ENCODE assay signal across 23 mouse cellular contexts in genomic region chr11:85691285-85691684, GRCm38 (mm10).
"Had no signal": no experiment of that assay in that cellular context is flagged by ENCODE, and none has a peak within 500 bp of the region (broad histone marks: within the 10 kb centered on the region; RNA-seq: fewer than 3 reads in every experiment).

No protein-coding gene starts in this region.

- H3K36me3 ChIP-seq: kidney, embryonic 15.5 days; limb, embryonic 12.5 days; limb, embryonic 15.5 days; lung, embryonic 15.5 days; midbrain, embryonic 12.5 days; midbrain, embryonic 15.5 days; neural tube, embryonic 13.5 days had no signal

- H3K27ac ChIP-seq: kidney, embryonic 15.5 days; left cerebral cortex, adult 2 months; limb, embryonic 12.5 days; limb, embryonic 15.5 days; liver, embryonic 14.5 days; lung, embryonic 15.5 days; macrophage; midbrain, embryonic 12.5 days; midbrain, embryonic 15.5 days; neural tube, embryonic 13.5 days had no signal

- ATAC-seq: midbrain, embryonic 15.5 days had no signal

- H3K4me3 ChIP-seq: kidney, embryonic 15.5 days; left cerebral cortex, adult 2 months; limb, embryonic 12.5 days; limb, embryonic 15.5 days; lung, embryonic 15.5 days; midbrain, embryonic 12.5 days; midbrain, embryonic 15.5 days; myocyte; neural tube, embryonic 13.5 days had no signal

- H3K27me3 ChIP-seq: limb, embryonic 15.5 days; lung, embryonic 15.5 days; midbrain, embryonic 15.5 days; neural tube, embryonic 13.5 days had no signal

- DNase-seq: kidney, adult 11 months; kidney, adult 8-10 months; kidney, postnatal 10 days; kidney, postnatal 36 days; layer of hippocampus, postnatal 36 days; lung, adult 18-20 months; lung, postnatal 14 days; retina, postnatal 1 day; right cerebral cortex, postnatal 25 days; spleen, adult 18-20 months; thymus, adult 18-20 months; thymus, postnatal 36 days had no signal

- H3K4me1 ChIP-seq: midbrain, embryonic 15.5 days had no signal

- H3K9me3 ChIP-seq: kidney, embryonic 15.5 days; limb, embryonic 12.5 days; limb, embryonic 15.5 days; lung, embryonic 15.5 days; midbrain, embryonic 12.5 days; midbrain, embryonic 15.5 days; neural tube, embryonic 13.5 days had no signal
